Mouse (Mus musculus) hindbrain, embryonic 16.5 days (tissue): ENCODE results near the gene Rln3. TPM values are rescaled to one million over a fixed set of nuclear protein-coding genes. Genes with fewer than 3 reads are reported as not detected.

Experiments
- ATAC-seq: fragments of 200-750 bp; cut with Nextera tagmentation; 2 replicates; pipeline ENCODE4 v1.8.0; 2017; ENCODE audit warnings: moderate TSS enrichment, moderate library complexity
- H3K27ac ChIP-seq: fragments of 300-500 bp; sonication (generic); 2 replicates; pipeline ENCODE4 v1.5.1; 2014; ENCODE audit warnings: low read depth, mild to moderate bottlenecking, control low read depth, low read length, moderate library complexity
- H3K27me3 ChIP-seq: fragments of 300-500 bp; sonication (generic); replicated peaks from 2 replicates; pipeline ENCODE4 v1.6.1; 2014; ENCODE audit warnings: low read length; ENCODE audit not compliant: control insufficient read depth, insufficient read depth
- H3K36me3 ChIP-seq: fragments of 300-500 bp; sonication (generic); 2 replicates; pipeline ENCODE4 v1.6.1; 2014; ENCODE audit warnings: mild to moderate bottlenecking, low read length, moderate library complexity, mixed read lengths; ENCODE audit not compliant: control insufficient read depth, insufficient read depth
- H3K4me1 ChIP-seq: fragments of 300-500 bp; sonication (generic); 2 replicates; pipeline ENCODE4 v1.6.1; 2014; ENCODE audit warnings: low read depth, low read length; ENCODE audit not compliant: control insufficient read depth, insufficient read depth
- H3K4me2 ChIP-seq: fragments of 300-500 bp; sonication (generic); 2 replicates; pipeline ENCODE4 v1.6.1; 2014; ENCODE audit warnings: mild to moderate bottlenecking, low read length, control low read depth, moderate library complexity
- H3K4me3 ChIP-seq: fragments of 300-500 bp; sonication (generic); 2 replicates; pipeline ENCODE4 v1.5.1; 2014; ENCODE audit warnings: mild to moderate bottlenecking, low read length, control low read depth, moderate library complexity
- H3K9ac ChIP-seq: fragments of 300-500 bp; sonication (generic); 2 replicates; pipeline ENCODE4 v1.6.1; 2014; ENCODE audit warnings: low read depth, mild to moderate bottlenecking, control low read depth, low read length, moderate library complexity
- H3K9me3 ChIP-seq: fragments of 300-500 bp; sonication (generic); 2 replicates; pipeline ENCODE4 v1.6.1; 2014; ENCODE audit warnings: mild to moderate bottlenecking, low read length, moderate library complexity; ENCODE audit not compliant: control insufficient read depth
- WGBS: fragments of 180-500 bp; shearing (Covaris S2); extraction: QIAGEN DNeasy Blood & Tissue Kit; methylation state at CpG from one replicate; pipeline ENCODE4 v1.1.7; 2014; 5-methylcytosine and 5-hydroxymethylcytosine counted together
- polyA plus RNA-seq: library from polyadenylated mRNA; unstranded; fragments of >200 nt; fragmentation: Nextera tagmentation; extraction: Ambion mirVana; gene quantifications from 2 replicates; pipeline ENCODE4 v1.2.1, GENCODE M21; 2015

Gene Rln3
- polyA plus RNA-seq, 1 experiment from 2014 or later = 1.8 TPM

GRCm38 (mm10) chr8:84004533-84005201, 40.1 kb downstream of the Rln3 start:
- peak overlapping the region; percentile 83 for H3K4me2 ChIP-seq
- H3K4me1 ChIP-seq = peaks cover 16% of the 10 kb centered on the region
- no peaks in the 10 kb centered on the region; the same call in 1 of the 2 replicates for H3K27me3 ChIP-seq
- H3K36me3 ChIP-seq = no peaks in the 10 kb centered on the region; the same call in 1 of the 2 replicates
- peak overlapping the region; percentile 56 for H3K4me3 ChIP-seq
- WGBS = under 1% methylated on average over 30 of the region's 30 CpGs
- H3K27ac ChIP-seq = peak overlapping the region; percentile 52; the same call in 1 of the 2 replicates
- H3K9ac ChIP-seq = peak overlapping the region; percentile 76
- no peaks in the 10 kb centered on the region for H3K9me3 ChIP-seq
- peak; percentile 84 for ATAC-seq

GRCm38 (mm10) chr8:84003612-84004246, 41.1 kb downstream of the Rln3 start:
- WGBS = 77% methylated on average over 6 of the region's 6 CpGs
- Histone ChIP-seq H3K9ac (peak overlapping the region; percentile 76), H3K36me3 (no peaks in the 10 kb centered on the region; the same call in 1 of the 2 replicates), H3K27me3 (no peaks in the 10 kb centered on the region; the same call in 1 of the 2 replicates), H3K4me1 (peaks cover 26% of the 10 kb centered on the region), H3K27ac (no peak overlapping the region), H3K9me3 (no peaks in the 10 kb centered on the region), H3K4me2 (peak overlapping the region; percentile 83), H3K4me3 (peak overlapping the region; percentile 56)
- ATAC-seq = no peak

DNA sequence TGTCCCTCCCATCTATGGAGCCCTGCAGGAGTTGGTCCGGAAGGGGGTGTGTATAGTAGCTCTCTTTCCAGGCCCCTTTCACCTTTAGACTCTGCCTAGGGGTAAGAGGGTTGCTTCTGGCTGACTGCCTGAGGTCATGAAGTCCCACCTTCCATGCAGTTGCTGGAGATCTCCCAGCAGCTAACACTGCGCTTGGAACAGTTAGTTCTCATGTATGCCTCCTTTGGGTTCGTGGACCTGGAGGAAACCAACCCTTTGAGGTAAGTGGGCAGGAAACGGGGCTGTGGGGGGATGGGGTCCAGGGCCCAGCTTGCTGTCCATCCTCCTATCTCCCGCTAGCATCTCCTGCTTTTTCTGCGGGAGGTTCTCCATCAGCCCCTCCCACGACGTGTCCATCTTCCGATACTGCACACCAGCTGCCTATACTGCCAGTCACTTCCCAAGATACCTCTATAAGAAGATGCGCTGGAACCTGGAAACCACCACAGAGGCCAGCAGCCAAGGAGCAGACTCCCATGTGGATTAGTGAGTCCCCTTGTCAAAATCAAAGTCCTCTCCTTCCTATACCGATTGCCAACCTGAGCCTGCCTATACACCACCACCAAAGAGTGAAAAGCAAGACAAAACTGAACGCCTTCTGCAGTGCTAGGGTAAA, 41.7 kb downstream of the Rln3 start:
- Histone ChIP-seq H3K9ac (no peak overlapping the region), H3K4me2 (no peak overlapping the region), H3K9me3 (no peaks in the 10 kb centered on the region), H3K4me3 (no peak overlapping the region), H3K27me3 (no peaks in the 10 kb centered on the region; the same call in 1 of the 2 replicates), H3K27ac (no peak overlapping the region), H3K4me1 (peaks cover 27% of the 10 kb centered on the region), H3K36me3 (no peaks in the 10 kb centered on the region; the same call in 1 of the 2 replicates)
- 50% methylated on average over 12 of the region's 12 CpGs for WGBS
- no peak for ATAC-seq

- Histone ChIP-seq H3K4me1 (peaks cover 29% of the 10 kb centered on the region), H3K4me3 (no peak within 1 kb of the TSS), H3K27ac (no peak within 1 kb of the TSS), H3K36me3 (no peaks in the 10 kb centered on the region; the same call in 1 of the 2 replicates), H3K9ac (0 out of 2 replicates have a peak within 1 kb of the TSS, but pooled peaks have one; percentile 4), H3K9me3 (no peaks in the 10 kb centered on the region), H3K27me3 (no peaks in the 10 kb centered on the region; the same call in 1 of the 2 replicates), H3K4me2 (peak within 1 kb of the TSS; percentile 22; the same call in 1 of the 2 replicates)
- 21% methylated on average over 60 of the region's 61 CpGs for WGBS
- ATAC-seq = no peak
These were observed 43.4 kb downstream of the Rln3 start, which contains the start of gene 1700067K01Rik for GRCm38 (mm10) chr8:84001281-84002000. Gene 1700067K01Rik, plus strand, starts transcription at chr8:84001502.

DNA sequence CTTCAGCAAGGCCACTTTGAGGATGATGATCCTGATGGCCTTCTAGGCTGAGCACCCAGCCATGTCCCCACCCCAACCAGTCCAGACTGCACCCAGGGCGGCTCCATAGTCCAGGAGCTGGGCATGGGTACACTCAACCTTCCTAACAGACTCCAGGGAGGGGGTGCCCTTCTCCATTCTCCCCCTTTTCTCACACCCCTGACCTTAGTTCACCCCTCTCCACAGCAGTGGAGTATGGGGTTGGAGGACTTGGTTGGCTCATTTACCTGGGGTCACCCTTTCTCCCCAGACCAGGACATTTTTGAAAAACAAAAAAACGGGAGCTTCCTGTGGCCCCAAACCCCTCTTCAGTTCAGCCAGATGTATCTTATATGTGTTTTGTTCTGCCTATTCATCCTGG, 45.0 kb downstream of the Rln3 start:
- Histone ChIP-seq H3K4me1 (peaks cover 28% of the 10 kb centered on the region), H3K36me3 (no peaks in the 10 kb centered on the region; the same call in 1 of the 2 replicates), H3K27ac (no peak overlapping the region), H3K4me3 (no peak overlapping the region), H3K4me2 (no peak overlapping the region), H3K27me3 (no peaks in the 10 kb centered on the region; the same call in 1 of the 2 replicates), H3K9me3 (no peaks in the 10 kb centered on the region), H3K9ac (no peak overlapping the region)
- no peak for ATAC-seq
- 94% methylated on average over 2 of the region's 2 CpGs for WGBS

- Histone ChIP-seq H3K9ac (peak overlapping the region; percentile 87), H3K27ac (no peak overlapping the region), H3K4me2 (peak overlapping the region; percentile 76), H3K36me3 (no peaks in the 10 kb centered on the region; the same call in 1 of the 2 replicates), H3K4me3 (peak overlapping the region; percentile 82), H3K27me3 (no peaks in the 10 kb centered on the region; the same call in 1 of the 2 replicates), H3K4me1 (peaks cover 26% of the 10 kb centered on the region), H3K9me3 (no peaks in the 10 kb centered on the region)
- no peak for ATAC-seq
- WGBS = 63% methylated on average over 16 of the region's 16 CpGs
These were observed 45.6 kb downstream of the Rln3 start for GRCm38 (mm10) chr8:83999057-83999705.

- H3K4me3 ChIP-seq = peak overlapping the region; percentile 82
- no peaks in the 10 kb centered on the region for H3K9me3 ChIP-seq
- H3K27ac ChIP-seq = peak overlapping the region; percentile 76
- H3K4me2 ChIP-seq = peak overlapping the region; percentile 76
- peak; percentile 7; the same call in 1 of the 2 replicates for ATAC-seq
- H3K4me1 ChIP-seq = peaks cover 20% of the 10 kb centered on the region
- WGBS = 1% methylated on average over 78 of the region's 92 CpGs
- H3K9ac ChIP-seq = peak overlapping the region; percentile 87
- no peaks in the 10 kb centered on the region; the same call in 1 of the 2 replicates for H3K27me3 ChIP-seq
- H3K36me3 ChIP-seq = no peaks in the 10 kb centered on the region; the same call in 1 of the 2 replicates
These were observed 46.4 kb downstream of the Rln3 start for GRCm38 (mm10) chr8:83998231-83999056.
